Mouse (Mus musculus) layer of hippocampus, postnatal 36 days (tissue): Measurements from ENCODE around the gene Mpg. TPM values are rescaled to one million over a fixed set of nuclear protein-coding genes. Genes with fewer than 3 reads are reported as not detected.

Experiments used
- DNase-seq, 2 experiments: peaks; one replicate each; pipeline ENCODE4 v3.0.0; 2022
- total RNA-seq, 2 experiments: library from RNA; stranded (reverse); gene quantifications; 2 replicates each; pipeline ENCODE4 v1.2.3; 2021

Mpg gene
- total RNA-seq, 2 experiments from 2014 or later, result 16.8 to 17.0 TPM

DNA sequence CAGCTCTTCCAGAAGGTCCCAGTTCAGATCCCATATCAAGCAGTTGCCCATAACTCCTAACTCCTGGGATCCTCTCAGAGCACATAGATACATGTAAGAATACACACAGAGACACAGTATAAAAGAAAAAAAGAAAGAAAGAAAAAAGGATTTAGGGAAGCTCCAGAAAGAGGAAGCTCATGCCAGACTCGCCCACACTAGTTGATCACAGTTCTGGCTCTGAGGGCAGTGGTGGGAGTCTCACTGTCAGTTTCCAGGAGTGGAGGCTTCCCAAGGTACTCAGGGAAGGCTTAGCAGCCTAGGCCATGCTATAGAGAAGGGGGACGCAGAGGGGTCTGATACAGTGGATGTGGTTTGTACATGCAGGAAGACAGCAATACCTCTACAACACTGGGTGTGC is 4.8 kb downstream of the Mpg start:
- DNase-seq, result no peak

DNA sequence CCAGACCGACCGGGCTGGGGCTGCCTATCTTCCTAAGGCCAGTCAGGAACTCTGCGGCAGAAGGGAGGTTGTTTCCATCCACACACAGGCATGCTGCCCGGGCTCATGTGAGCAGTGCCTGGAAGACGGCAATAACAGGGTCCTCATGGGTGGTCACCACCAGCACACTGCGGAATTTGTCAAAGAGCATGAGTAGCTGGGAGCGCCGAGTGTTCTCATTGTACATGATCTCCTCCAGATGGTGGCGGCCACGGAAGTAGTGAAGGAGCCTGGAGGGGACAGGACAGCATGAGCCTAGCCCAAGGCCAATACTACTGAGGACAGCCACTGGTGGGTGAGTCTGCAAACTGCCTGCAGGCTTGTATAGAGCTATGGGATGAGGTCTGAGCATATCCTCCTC is 6.5 kb downstream of the Mpg start:
- DNase-seq, result no peak

DNA sequence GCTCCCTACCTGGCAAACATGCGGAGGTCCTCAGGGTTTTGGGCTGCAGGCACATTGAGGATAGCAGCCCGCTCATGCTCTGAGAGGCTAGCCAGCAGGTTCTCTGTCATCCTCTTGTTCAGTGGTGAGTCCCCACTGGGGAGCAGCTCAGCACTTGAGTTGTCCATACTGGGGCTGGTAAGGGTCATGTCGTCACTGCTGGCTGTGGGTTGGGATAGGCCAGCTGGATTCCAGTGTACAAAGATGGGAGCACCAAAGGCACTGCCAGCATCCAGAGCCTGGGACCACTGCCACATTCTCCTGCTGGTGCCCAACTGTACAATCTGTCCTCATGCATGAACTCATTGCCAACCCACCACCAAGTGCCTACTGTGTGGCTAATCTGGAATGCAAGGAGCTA is 7.6 kb downstream of the Mpg start:
- no peak for DNase-seq

DNA sequence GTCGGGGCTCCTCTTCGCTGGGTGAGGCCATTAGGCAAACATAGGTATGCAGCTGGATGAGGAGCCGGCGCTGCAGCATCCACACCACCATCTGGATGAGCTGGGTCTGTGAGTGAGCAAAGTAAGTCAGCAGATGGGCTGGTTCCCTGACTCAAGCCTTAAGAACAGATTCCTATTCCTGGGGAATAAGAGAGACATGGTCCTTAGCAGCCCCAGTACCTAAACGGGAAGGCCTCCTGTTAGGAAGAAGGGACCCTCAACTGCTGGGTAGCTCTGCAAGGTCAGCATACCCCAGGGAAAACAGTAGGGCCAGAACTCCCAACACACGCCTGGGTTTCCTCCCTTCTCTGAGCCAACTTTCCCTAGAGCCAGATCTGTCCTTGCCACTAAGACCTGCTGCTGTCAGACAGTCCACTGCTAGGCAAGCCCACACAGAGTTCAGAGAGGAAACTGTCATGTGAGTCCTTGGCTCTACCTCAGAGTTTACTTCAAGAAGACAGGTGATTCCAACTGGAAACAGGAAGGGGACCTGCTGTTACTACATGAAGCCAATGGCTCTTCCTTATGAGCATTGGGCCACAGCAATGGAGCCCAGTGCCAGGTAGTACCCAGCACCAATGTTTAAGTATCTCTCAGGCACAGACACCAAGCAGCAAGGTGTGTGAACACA is 8.6 kb downstream of the Mpg start:
- no peak for DNase-seq

DNA sequence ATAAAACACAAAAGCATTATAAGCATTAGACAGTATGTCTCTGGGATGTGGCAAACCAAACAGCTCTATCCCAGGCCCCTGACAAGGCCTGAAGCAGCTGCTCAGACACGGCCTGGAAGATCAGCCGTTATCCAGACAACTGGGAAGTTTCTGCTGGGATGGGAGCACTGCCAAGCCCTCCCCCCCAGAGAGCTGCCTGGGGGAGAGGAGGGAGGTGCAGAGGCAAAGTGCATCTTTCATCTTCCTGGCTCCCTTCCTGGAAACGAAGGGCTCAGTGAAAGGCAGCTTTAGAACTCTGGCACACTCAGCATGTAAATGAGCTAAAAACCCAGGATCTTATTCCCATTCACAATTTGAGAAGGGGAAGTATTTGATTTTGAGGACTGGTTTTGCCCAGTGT is 9.3 kb downstream of the Mpg start:
- peak; percentile 65 to 78 for DNase-seq

DNA sequence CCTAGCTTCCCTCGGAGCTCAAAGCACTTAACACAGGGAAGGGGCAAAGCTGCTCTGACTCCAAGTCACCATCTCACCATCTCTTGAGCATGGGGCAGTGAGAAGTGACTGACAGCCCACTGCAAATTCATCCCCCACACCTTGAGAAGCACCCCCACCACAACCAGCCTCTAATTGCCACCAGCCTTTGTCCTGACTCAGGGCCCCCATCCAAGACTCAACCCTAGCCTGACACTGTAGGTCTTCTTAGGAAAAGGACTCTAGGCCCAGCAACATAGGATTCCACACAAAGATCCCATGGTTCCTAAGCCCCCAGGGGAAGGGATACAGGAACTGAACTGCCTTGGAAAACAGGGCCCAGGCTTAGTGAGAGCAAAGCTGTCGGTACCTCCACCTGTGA is 9.8 kb downstream of the Mpg start:
- no peak for DNase-seq

DNA sequence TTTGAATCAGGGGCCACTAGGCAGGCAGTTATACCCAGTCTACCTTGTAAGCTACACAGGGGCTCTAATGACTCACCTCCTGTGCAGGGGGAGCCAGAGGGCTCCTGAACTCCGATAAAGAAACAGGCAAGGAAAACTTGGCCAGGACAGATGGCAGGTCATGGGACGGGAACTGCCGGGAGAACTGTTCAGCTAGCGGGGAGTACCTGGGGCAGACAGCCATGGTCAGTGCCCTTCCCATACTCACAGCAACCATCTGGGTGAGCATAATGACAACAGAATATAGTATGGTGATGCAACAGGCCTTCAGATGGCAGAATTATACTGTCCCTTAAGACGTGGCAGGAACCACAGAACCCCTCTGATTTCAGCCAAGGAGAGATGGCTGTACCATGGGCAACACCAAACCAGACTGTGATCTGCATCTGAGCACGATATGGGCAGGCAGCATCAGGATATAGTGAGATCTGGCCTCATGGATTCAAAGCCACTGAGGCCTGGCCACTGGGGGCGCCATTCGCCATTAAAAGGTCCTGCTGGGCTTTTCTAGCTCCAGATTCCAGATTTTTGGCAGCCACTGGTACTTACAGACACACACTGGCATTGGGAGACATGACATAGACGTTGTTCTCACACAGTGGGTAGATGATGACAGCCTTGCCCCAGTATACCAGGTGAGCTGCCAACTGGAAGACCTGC is 10.6 kb downstream of the Mpg start:
- DNase-seq, result no peak

DNA sequence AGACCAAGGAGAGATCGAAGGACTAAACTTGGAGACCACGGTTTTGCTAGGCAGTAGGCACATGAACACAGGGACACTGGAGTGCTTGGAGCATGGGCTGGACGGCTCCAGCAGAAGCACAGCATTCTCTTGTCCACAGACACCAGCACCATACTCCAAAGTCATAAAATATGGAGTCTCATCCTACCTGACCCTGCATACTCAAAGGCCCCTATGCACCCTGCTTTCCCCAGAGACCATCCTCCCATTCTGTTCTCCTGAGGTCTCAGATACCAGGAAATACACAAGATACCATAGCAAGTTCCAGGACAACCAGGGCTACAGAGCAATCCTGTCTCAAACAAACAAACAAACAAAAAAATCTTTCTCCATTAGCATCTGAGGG is 11.1 kb downstream of the Mpg start:
- DNase-seq, result no peak

DNA sequence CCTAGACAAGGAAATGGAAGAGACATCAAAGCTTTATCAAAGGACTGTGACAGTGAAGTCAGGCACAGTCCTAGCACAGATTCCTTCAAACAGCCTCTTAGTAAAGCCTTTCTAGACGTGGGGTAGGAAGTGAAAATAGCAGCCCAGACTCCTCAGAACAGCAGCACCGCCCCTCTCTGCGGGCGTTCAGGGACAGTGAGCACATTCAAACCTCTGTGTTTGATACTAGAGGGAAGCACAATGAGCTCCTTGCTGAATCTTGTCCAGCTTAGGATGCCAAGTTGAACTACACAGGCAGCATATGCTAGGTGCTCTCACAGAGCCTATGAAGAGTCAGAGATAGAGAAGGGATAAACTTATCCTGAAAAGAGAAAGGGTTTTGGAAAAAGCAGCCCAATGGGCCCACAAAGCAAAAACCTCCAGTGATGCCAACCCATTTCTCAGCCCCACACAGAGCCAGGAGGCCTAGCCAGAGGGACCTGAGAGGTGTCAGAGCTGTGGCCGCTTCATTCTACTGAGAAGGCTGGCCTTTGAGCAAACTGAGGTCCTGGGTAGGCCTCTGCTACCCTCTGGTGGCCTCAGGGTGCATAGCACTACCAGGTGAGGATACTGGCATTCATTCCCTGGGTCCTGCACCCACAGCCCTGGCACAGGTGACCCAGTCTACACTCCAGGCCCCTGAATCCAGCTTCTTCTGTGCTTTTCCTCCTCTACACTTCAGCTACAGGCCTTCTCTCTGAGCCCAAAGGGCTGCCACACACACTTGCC is 12.0 kb downstream of the Mpg start:
- peak; percentile 65 to 67 for DNase-seq

DNA sequence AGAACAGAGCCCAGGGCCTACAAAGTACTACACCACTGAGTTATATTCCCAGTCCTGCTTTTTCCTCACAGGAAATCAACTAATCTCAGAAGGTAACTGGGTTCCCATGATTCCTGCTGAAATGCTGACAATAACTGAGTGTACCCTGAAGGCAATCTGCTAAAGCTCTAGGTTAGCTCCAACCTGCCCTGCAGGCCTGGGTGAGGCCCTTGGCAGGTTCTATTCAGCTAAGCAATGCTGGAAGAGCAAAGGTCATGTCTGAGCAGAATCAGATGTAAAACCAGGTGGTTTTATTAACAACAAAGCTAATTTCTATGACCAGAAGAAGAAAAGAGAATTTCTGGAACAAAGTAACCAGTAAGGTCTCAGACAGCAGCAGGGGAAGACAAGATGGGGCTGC is 15.1 kb downstream of the Mpg start:
- DNase-seq, result no peak

DNA sequence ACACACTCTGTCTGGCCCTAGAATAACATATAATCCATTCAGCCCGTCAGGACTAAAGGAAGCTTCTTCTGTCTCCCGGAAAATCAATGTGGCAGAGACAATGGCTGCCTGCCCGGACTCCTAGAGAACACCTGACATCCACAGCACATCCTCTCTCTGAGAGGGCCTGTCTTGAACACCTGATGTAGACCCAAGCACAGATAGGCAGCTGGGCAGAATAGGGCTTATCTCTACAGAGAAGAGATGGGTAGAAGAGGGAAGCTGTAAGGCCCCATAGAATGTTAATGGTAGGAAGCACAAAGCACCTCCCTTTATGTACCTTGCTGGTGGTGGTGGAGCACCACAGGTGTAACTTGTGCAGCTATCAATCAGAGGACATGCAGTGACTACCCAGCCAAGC is 15.9 kb downstream of the Mpg start:
- no peak for DNase-seq

DNA sequence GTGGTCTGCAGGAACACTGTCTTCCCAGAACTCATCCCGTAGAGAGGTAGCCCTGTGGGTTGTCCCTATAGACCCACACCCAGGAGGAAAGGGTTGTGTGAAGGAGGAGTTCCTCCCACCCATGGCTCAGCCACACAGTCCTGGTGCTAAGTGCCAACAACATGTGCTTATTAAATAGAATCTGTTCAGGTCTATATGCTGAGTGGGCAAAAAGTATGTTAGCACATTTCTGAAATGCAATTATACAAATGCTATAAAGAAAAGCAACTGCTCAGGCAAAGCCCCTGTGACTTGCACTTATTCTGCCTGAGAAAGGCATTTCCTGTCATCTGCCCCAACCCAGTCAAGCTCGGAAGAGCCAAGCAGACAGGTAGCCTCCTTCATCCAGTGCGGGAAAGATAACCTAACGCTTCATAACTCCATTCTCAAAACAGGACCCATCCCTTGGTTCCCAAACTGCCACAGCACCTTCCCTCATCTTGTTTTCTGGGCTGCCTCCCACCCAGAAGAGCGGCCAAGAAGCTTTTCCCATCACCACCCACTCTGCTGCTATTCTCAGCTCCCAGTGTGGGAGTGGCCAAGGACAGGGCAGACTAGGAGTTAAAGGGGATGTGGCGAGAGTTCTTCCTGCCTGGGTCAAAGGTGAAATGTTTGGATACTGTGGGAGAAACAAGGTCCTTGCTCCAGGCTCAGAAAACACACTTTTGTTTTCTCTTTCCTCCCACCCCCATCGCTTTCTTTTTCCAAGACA is 17.1 kb downstream of the Mpg start:
- DNase-seq, result no peak

DNA sequence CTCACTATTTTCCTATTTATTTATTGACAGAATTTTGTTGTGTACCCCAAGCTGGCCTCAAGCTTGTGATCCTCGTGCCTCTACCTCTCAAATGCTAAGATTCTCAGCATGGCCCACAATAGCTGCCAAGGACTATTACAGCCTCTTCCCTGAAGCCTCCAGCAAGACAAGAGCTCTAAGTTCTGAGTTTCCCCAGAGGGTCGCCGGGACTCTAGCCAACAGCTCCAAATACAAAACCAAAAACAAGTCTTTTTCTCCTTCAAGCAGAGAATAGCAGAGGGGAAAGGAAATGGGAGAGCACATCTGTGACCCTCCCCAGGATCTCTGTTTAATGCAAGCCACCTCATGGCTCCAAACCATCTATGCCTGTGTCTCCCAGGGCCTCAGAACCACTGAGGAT is 17.8 kb downstream of the Mpg start:
- no peak for DNase-seq

DNA sequence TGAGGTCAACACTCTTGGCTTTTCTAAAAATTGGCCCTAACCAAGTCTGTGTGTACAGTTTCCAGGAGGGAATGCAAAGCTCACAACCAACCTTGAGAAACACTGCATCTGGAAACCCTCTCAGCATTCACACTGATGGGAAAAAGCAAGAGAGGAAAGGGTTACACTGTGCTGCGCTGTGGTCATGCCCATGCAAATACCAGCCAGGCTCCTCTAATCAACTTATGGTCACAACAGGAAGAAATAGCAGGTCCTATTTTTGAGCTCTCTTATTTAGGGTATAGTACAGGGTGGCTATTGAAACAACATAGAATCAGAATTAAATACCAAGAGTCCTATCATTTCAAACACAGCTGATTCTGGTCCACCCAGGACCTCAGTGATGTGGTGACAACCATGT is 18.3 kb downstream of the Mpg start:
- DNase-seq, result no peak

DNA sequence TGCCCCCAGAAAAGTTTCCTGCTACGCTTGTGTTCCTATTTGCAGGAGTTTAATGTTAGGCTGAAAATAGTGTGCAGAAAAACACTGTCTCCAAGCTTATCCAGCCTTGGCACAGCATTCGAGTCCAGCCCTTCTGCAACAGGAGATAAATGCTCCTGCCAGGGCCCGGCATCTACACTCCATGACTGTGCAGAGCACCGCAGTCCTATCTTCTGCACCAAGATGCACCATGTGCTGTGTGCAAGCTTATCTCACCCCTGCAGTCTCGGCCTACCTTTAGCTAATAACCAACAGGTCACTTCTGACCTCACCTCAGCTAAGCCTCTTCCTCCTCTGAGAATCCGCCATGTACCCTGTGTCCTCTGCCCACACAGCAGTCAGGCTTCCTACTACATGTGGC is 19.3 kb downstream of the Mpg start:
- no peak for DNase-seq

DNA sequence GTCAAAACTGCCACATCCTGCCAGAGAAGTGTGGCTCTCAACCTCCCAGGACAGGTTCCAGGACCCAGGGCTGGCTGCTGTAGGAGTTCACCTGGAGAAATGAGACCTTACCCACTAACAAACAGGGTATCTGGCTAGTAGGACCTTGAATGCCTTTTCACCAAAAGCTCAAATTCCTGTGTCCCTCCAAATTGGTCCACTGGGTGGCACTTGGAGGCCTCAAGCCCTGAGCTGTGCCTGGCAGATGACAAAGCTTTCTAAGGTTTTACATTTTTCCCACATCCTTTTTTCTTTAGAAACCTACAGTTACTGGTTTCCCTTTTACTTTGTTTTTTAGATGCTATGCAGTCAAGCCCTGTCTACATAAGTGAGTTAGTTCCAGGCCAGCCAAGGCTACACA is 20.8 kb downstream of the Mpg start:
- DNase-seq, result no peak

DNA sequence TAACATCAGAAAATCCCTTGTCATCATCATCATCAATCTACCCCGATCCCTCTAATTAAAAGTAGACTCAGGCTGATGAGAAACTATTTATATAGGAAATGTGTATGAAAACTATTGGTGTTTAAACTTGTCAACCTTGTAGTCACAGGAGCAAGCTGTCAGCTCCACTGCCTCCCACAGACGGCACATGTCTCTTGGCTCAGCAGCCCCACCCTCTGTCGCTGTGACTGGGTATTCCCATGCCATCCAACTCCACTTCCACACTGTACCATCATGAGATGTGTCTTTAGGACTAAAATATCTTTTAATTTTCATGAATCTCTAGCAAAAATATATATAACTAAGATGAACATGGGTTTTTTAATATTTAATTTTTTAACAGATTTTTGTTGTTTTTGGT is 22.0 kb downstream of the Mpg start:
- DNase-seq, result no peak

DNA sequence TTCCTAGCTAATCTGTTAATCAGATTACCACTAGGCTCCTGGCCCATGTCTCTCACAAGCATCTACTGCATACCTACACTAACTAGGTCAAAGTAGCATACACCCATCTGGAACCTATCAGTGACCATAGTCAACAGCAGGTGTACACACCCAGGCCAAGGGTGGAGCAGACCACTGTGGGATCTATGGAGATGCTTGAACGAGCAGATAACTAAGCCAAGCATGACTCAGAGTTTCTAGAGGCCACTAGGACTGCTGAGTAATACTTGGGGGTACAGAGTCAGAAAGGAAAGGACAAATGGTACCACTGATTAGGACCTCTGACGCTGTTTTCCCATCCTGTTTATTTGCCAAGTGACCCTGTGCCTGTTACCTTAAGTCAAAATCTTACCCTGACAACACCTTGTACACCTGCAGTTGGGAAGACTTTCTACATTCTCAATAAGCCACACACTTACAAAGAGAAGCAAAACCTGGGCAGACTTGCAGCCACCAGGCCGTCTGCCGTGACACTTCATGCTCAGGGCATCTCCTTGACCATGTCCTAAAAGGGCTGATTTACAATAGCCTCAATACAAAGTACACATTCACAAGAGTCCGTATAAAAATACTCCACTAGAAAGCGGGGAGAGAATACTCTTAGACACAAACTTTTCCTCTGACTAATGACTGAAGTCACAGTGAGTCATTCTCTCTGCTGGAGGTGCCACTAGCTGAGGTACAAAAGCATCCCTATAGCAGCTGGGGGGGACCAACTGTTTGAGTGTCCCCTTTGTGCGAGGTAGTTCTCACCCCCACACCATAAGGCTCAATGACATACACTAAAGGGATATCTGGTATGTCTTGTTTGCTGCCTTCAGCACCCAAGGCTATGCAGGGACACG is 24.8 kb downstream of the Mpg start:
- no peak for DNase-seq

DNA sequence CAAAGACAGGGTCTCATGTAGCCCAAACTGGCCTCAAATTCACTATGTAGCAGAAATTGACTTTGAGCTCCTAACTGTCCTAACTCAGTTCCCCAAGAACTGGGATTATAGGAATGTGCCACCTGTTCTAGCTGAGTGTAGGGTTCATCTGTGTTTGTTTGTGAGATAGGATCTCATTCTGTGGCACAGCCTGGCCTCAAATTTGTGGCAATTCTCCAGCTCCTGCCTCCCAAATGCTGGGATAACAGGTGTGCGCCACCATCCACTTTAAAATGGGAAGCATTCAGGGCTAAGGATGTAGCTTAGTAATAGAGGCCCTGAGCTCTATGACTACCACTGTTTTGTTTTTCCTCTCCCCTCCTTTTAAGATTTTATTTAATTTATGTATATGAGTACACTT is 26.8 kb downstream of the Mpg start:
- no peak for DNase-seq

DNA sequence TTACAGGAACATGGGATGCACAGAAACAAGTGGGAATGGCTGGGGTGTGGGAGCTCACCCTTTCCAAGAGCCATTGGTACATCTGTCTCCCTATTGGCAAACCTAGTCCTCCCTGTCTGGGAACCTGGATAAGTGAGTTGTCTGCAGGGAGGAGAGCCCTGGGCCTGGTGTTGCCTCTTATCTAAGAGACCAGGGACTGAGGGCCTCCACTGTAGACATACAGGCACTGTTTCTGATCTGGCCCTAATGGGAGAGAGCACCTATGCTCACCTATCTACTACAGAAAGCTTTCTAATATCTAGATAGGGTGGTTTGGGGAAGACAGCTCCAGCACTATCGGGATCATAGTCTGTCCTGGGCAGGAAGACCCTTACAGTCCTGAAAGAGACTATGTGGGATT is 29.8 kb downstream of the Mpg start:
- no peak for DNase-seq

DNA sequence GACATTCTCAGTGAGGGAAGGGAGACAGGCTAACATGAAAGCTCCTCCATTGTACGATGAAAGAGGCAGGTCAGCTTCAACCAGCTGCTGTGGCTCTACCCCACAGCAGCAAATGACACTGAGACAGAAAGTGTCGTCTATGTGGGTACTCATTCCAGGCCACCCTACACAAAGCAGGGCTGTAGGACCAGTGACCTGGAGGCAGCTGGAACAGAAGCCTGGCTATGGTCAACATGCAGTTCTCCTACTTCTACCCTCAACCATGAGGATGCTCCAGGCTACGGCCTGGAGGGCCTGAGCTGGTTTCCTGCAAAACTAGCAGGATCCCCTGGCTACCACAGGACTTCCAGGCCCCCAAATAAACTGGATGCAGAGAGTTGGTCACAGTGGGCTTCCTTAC is 30.3 kb downstream of the Mpg start:
- no peak for DNase-seq
